Mouse (Mus musculus) liver, embryonic 11.5 days (tissue): ENCODE results near the gene Sparcl1. TPM values are rescaled to one million over a fixed set of nuclear protein-coding genes. Genes with fewer than 3 reads are reported as not detected.

Experiments used
- ATAC-seq: fragments of 200-750 bp; cut with Nextera tagmentation; replicated peaks from 2 replicates; pipeline ENCODE4 v1.8.0; 2017; ENCODE audit warnings: moderate number of reproducible peaks, mild to moderate bottlenecking, moderate TSS enrichment, moderate library complexity; ENCODE audit not compliant: low FRiP score
- DNase-seq: peaks from one replicate; pipeline ENCODE4 v3.0.0-alpha.2; 2017; ENCODE audit warnings: low spot score
- H3K27ac ChIP-seq: fragments of 300-500 bp; sonication (generic); 2 replicates; pipeline ENCODE4 v1.5.1; 2014; ENCODE audit warnings: mild to moderate bottlenecking, low read depth, low read length, control low read depth
- H3K27me3 ChIP-seq: fragments of 300-500 bp; sonication (generic); replicated peaks from 2 replicates; pipeline ENCODE4 v1.6.1; 2014; ENCODE audit warnings: low read length, mixed read lengths; ENCODE audit not compliant: control insufficient read depth, insufficient read depth
- H3K36me3 ChIP-seq: fragments of 300-500 bp; sonication (generic); 2 replicates; pipeline ENCODE4 v1.6.1; 2014; ENCODE audit warnings: mild to moderate bottlenecking, low read length, moderate library complexity, mixed read lengths; ENCODE audit not compliant: control insufficient read depth, insufficient read depth
- H3K4me1 ChIP-seq: fragments of 300-500 bp; sonication (generic); replicated peaks from 2 replicates; pipeline ENCODE4 v1.6.1; 2014; ENCODE audit warnings: low read length, mixed read lengths; ENCODE audit not compliant: control insufficient read depth, insufficient read depth
- H3K4me2 ChIP-seq: fragments of 300-500 bp; sonication (generic); 2 replicates; pipeline ENCODE4 v1.6.1; 2014; ENCODE audit warnings: mild to moderate bottlenecking, control low read depth, moderate library complexity
- H3K4me3 ChIP-seq: fragments of 300-500 bp; sonication (generic); 2 replicates; pipeline ENCODE4 v1.5.1; 2014; ENCODE audit warnings: low read depth, low read length, control low read depth
- H3K9ac ChIP-seq: fragments of 300-500 bp; sonication (generic); 2 replicates; pipeline ENCODE4 v1.6.1; 2014; ENCODE audit warnings: low read depth, low read length, control low read depth
- H3K9me3 ChIP-seq: fragments of 300-500 bp; sonication (generic); 2 replicates; pipeline ENCODE4 v1.6.1; 2016; ENCODE audit warnings: low read length, inconsistent platforms, mixed read lengths; ENCODE audit not compliant: control insufficient read depth
- WGBS: fragments of 180-500 bp; shearing (Covaris S2); extraction: QIAGEN DNeasy Blood & Tissue Kit; methylation state at CpG from one replicate; pipeline ENCODE4 v1.1.7; 2014; 5-methylcytosine and 5-hydroxymethylcytosine counted together
- polyA plus RNA-seq: library from polyadenylated mRNA; unstranded; fragments of >200 nt; fragmentation: Nextera tagmentation; extraction: Ambion mirVana; gene quantifications from 2 replicates; pipeline ENCODE4 v1.2.1, GENCODE M21; 2014

Sparcl1 gene
- polyA plus RNA-seq, 1 experiment from 2014 or later: 5.6 TPM

- Histone ChIP-seq H3K27me3 (no peaks in the 10 kb centered on the region), H3K9ac (no peak overlapping the region), H3K4me2 (no peak overlapping the region), H3K4me3 (no peak overlapping the region), H3K36me3 (no peaks in the 10 kb centered on the region), H3K9me3 (no peaks in the 10 kb centered on the region), H3K27ac (no peak overlapping the region), H3K4me1 (no peaks in the 10 kb centered on the region)
- DNase-seq (no peak), ATAC-seq (no peak)
- 54% methylated on average over 2 of the region's 2 CpGs for WGBS
These were observed 9.4 kb downstream of the Sparcl1 start for GRCm38 (mm10) chr5:104104111-104104510.

DNA sequence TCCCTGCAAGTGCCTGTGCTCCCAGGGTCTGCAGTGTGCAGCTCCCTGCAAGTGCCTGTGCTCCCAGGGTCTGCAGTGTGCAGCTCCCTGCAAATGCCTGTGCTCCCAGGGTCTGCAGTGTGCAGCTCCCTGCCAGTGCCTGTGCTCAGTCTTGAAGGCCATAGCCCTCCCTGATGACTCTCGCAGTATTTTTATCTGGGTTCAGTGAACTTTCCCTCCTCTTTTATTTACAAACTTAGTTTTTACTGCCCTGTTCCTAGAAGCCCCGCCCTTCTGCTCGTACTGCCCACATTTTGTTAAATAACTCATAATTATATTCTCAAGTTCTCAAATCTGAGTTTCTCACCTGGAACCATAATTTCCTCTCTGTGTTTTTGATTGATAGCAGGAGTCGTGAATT is 10.4 kb downstream of the Sparcl1 start:
- Histone ChIP-seq H3K9me3 (no peaks in the 10 kb centered on the region), H3K27me3 (no peaks in the 10 kb centered on the region), H3K4me2 (no peak overlapping the region), H3K27ac (no peak overlapping the region), H3K36me3 (no peaks in the 10 kb centered on the region), H3K4me3 (no peak overlapping the region), H3K4me1 (no peaks in the 10 kb centered on the region), H3K9ac (no peak overlapping the region)
- 66% methylated on average over 4 of the region's 4 CpGs for WGBS
- no peak for ATAC-seq
- no peak for DNase-seq

DNA sequence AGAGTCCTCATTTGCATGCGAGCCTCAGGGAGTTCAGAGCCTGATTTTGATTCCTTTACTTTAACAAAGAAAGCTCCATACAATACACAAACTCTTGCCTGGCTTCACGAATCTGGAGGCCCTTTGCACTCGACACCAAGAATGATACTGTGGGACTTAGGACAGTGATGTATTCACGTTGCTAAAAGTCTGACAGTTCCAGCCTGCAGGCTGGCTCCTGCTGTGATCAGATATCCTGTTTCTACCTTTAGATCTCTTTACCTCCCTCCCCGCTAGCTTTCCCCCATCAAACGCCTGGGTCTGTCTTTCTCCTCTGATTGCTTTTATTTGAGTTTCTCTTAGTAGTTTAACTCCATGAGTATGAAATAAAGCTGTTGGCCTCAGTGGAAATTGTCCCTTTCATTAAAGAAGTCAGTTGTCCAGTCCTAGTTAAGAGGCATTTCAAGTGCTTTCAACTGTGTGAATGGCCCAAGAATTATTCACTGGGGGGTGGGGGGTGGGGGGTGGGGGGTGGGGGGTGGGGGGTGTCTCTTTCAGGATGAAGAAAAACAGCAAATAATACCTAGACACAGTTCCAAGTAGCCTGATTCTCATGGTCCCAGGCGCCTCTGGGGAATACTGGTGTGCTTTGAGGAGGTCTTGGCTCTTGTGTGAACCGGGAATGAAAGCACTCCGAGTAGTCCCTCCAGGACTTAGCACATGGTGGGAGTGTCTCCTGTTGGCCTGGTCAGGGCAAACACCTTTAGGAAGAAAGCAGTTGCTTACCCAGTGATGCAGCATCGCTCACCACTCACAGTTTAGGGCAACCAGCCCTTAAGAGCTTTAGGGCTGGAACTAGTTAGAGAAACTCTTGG is 11.6 kb downstream of the Sparcl1 start:
- Histone ChIP-seq H3K27me3 (no peaks in the 10 kb centered on the region), H3K27ac (no peak overlapping the region), H3K36me3 (no peaks in the 10 kb centered on the region), H3K4me1 (no peaks in the 10 kb centered on the region), H3K9me3 (no peaks in the 10 kb centered on the region), H3K4me3 (no peak overlapping the region), H3K9ac (no peak overlapping the region), H3K4me2 (no peak overlapping the region)
- 31% methylated on average over 10 of the region's 10 CpGs for WGBS
- ATAC-seq (no peak), DNase-seq (no peak)

GRCm38 (mm10) chr5:104096078-104096938 is 17.2 kb downstream of the Sparcl1 start:
- ATAC-seq (no peak), DNase-seq (no peak)
- no peak overlapping the region for H3K9ac ChIP-seq
- no peak overlapping the region for H3K27ac ChIP-seq
- 65% methylated on average over 16 of the region's 16 CpGs for WGBS
- no peaks in the 10 kb centered on the region for H3K27me3 ChIP-seq
- H3K36me3 ChIP-seq: no peaks in the 10 kb centered on the region
- H3K9me3 ChIP-seq: no peaks in the 10 kb centered on the region
- H3K4me2 ChIP-seq: no peak overlapping the region
- no peaks in the 10 kb centered on the region for H3K4me1 ChIP-seq
- no peak overlapping the region for H3K4me3 ChIP-seq

GRCm38 (mm10) chr5:104095416-104096077 is 18.0 kb downstream of the Sparcl1 start:
- no peaks in the 10 kb centered on the region for H3K9me3 ChIP-seq
- H3K4me2 ChIP-seq: no peak overlapping the region
- ATAC-seq (no peak), DNase-seq (no peak)
- H3K9ac ChIP-seq: no peak overlapping the region
- H3K4me1 ChIP-seq: no peaks in the 10 kb centered on the region
- WGBS: 64% methylated on average over 11 of the region's 11 CpGs
- no peak overlapping the region for H3K4me3 ChIP-seq
- no peaks in the 10 kb centered on the region for H3K36me3 ChIP-seq
- no peak overlapping the region for H3K27ac ChIP-seq
- no peaks in the 10 kb centered on the region for H3K27me3 ChIP-seq

- Histone ChIP-seq H3K4me2 (no peak overlapping the region), H3K9me3 (no peaks in the 10 kb centered on the region), H3K9ac (no peak overlapping the region), H3K27ac (no peak overlapping the region), H3K4me1 (no peaks in the 10 kb centered on the region), H3K27me3 (no peaks in the 10 kb centered on the region), H3K36me3 (no peaks in the 10 kb centered on the region), H3K4me3 (no peak overlapping the region)
- DNase-seq: no peak
- no peak for ATAC-seq
- WGBS: 74% methylated on average over 2 of the region's 2 CpGs
These were observed 23.8 kb downstream of the Sparcl1 start for GRCm38 (mm10) chr5:104089751-104090150.

GRCm38 (mm10) chr5:104085366-104085765 is 28.2 kb downstream of the Sparcl1 start:
- Histone ChIP-seq H3K36me3 (no peaks in the 10 kb centered on the region), H3K4me1 (no peaks in the 10 kb centered on the region), H3K9ac (no peak overlapping the region), H3K4me3 (no peak overlapping the region), H3K27me3 (no peaks in the 10 kb centered on the region), H3K27ac (no peak overlapping the region), H3K9me3 (no peaks in the 10 kb centered on the region), H3K4me2 (no peak overlapping the region)
- DNase-seq: no peak
- no peak for ATAC-seq
- WGBS: 84% methylated on average over 9 of the region's 9 CpGs

DNA sequence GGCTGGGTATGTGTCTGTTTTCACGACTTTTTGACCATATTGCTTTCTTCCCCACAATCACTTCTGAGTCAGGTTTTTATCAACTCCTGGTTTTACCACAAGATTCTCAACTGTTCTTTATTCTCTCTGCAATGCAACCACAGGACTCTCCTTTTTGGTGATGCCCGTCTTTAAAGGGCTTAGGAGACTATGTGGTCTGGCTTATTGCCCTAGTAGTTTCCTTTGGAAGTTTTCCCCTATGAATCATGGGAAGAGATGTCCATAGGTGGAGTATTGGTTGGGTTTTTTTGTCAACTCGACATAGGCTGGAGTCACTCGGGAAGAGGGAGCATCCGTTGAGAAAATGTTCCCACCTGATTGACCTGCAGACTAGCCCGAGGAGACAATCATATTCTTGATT is 32.8 kb downstream of the Sparcl1 start:
- H3K4me2 ChIP-seq: no peak overlapping the region
- H3K9ac ChIP-seq: no peak overlapping the region
- DNase-seq (no peak), ATAC-seq (no peak)
- H3K27ac ChIP-seq: no peak overlapping the region
- 78% methylated on average over 6 of the region's 6 CpGs for WGBS
- H3K4me3 ChIP-seq: no peak overlapping the region
- H3K36me3 ChIP-seq: no peaks in the 10 kb centered on the region
- peaks cover under 1% of the 10 kb centered on the region; the same call in 1 of the 2 replicates for H3K27me3 ChIP-seq
- H3K4me1 ChIP-seq: no peaks in the 10 kb centered on the region
- H3K9me3 ChIP-seq: no peaks in the 10 kb centered on the region
